Mouse (Mus musculus) c-Kit-negative CD71-positive TER-119-positive erythroid progenitor cells, embryonic 14.5 days (primary cell): ENCODE measurements around the gene Me1.

ENCODE experiments used
- DNase-seq: peaks from one replicate; pipeline ENCODE4 v3.0.0-alpha.2; 2013; ENCODE audit warnings: low read depth, low spot score

Me1 gene

DNA sequence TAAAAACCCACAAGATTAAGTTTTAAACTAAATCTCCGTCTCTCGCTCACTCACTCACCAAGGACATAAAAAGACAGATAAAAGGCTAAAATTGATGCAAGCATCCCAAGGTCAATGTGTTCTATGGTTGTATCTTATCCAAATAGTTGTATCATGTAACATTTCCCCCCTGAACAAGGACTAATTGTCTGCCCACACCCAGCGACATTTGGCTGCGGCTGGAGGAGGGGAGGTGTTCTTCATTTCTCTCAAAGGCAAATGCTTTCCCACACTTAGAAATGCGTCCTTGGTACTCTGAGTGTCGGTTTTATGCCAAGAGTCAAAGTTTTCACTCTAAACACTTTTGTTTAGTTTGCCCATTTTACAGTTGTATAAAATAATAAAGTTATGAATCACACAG, 13.2 kb upstream of the Me1 start:
- DNase-seq = no peak

DNA sequence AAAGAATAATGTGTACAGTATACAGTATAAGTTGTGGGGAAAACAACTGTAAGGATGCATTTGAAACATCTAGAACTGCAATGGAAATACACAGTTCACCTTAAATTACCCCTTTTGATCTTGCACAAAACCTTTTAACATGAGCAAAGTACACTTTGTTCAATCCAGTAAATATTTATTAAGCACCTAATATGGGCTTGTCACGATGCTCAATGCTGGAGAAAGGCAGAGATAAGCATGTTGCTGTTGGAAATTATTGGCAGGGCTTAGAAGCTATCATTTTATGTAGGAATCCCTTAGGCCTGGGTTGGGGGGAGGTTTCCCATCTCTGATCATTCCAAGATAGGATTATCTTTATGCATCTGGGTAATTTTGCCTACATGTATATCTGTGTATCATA, 11.7 kb upstream of the Me1 start:
- no peak for DNase-seq

DNA sequence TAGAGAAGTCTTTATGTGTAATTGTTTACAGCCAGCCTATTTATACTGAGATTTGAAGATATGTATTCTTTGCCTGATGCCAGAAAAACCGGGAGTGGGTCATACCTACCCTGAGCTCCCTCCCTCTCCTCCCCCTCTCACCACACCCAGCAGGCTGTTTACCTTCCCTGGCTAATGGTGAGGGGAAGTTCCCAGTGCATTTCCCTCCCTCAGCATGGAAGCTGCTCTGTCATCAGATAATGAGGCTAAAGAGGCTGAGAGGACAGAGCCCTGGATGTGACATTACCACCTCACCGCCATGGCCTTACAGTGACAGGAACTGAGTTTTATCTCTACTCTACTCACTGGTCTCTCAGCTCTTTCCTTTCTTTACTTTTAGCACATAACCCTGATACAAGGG, 6.1 kb upstream of the Me1 start:
- DNase-seq = no peak

DNA sequence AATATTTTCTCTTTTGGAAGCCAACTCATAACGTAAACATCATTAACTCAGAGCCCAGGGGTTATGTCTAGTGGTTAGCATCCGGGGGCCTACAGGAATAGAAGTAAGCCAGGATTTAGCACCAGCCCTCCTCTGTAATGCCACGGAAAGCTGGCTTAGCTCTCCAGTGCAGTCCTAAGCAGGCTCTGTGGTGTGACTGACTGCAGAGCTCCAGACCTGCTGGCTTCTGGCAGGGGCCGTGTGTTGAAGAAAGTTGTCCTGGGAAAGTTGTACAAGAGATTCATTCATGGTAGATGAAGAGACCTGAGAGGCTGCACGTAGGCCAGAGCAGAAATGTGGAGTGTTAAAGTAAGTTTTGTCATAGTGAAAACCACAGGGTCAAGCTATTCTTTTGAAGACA, 5.5 kb upstream of the Me1 start:
- no peak for DNase-seq

DNA sequence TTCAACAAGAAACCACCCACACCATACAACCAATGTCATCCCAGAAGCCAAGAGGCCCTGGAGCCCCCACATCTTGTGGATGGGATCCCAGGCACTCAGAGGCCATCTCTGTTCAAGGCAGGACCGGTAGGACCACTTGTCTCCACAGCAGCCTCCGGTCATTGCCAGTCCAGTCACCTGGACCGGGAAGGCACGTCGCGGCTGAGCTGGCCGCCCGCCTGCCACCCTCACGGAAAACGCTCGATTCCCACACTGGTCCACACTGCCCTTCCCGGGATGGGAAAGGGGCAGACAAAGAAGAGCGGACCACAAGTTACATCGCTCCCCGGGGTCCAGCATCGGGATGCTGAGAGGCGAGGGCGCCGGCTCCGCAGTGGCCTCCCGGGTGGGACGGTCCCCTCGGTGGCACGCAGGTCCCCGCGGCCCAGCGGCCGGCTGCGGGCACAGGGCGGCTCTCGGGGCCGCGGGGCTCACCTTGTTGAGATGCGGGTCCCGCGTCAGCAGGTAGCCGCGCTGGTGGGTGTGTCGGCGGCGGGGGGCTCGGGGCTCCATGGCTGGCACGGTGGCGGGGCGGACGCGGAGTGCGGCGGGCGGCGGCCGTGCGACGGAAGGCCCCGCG, 445 bp downstream of the Me1 start:
- no peak for DNase-seq

DNA sequence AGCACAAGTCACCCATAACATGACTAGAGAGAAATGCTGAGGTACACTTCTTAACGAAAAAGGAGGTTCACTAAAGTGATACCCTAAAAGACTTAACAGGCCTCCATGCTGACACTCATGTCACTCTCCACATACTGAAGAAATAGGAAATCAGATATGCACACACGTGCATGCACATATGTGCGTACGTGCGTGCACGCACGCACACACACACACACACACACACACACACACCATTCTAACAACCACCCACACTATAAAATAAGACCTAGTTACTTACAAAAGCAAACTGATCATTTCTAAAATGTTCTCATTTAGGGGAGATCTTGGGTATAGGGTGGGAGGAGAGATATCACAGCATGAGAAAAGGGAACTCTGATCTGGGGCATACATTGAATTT, 1.1 kb downstream of the Me1 start:
- no peak for DNase-seq

DNA sequence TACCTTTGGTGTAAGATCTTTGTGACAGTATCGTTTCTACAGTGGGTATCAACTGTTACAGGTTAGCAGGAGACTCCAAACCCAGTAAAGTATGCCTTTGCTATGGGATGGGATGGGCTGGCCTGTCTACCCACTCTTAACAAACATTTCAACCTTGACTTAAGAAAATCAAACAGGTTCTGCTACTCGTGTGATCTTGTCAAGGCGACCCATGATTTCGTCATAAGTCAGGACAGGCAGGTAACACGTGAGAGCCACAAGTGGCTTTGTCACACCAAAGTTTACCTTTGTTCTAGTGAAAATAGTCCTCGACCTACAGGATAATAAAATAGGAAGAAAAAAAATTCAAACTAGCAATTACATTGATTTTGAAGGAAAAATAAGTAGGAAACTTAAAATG, 1.8 kb downstream of the Me1 start:
- no peak for DNase-seq

DNA sequence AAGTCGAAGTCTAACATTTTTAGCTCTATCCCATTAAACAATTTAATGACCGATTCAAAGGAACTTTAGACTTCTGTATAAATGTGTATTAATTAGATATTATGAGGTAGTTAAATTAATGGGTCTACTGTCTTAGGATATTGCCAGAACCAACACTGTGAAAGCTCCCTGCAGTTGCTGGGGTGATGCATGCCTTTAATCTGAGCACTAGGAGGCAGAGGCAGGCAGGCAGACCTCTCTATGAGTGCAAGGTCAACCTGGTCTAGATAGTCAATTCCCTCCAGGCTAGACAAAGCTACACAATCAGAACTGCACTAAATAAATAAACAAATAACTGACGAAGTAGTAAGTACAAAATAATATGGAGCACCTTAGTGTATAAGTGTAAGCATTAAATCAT, 3.1 kb downstream of the Me1 start:
- no peak for DNase-seq

DNA sequence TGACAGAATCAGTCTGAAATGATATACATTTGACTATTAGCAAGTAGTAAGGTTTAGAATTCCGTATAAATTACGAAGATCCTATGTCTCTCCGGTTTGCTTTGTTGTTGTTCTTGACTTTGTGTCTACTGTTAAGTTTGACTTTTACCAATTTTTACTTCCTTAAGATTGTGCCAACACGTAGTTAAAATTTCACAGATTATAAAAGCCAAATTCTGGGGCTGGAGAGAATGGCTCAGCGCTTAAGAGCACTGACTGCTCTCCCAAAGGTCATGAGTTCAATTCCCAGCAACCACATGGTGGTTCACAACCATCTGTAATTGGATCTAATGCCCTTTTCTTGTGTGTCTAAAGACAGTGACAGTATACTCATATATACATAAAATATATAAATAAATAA, 3.5 kb downstream of the Me1 start:
- no peak for DNase-seq

DNA sequence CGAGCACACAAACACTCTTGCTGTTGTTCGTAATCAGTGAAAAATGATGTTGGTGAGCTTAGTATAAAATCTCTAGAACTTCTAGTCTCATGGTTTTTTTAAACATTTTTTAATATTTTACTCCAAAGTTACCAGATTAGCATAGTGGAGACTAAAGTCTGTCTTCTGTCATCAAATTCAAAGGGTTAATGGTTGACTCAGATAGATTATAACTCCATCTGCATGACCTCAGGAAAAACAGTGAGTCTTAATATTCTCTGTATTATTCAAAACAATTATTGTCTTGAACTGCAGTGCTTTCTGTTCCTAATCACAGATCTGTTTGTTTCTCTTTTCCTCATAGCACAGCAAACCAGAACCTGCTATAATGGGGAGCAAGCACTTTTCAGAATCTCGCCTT, 4.7 kb downstream of the Me1 start:
- DNase-seq = no peak

DNA sequence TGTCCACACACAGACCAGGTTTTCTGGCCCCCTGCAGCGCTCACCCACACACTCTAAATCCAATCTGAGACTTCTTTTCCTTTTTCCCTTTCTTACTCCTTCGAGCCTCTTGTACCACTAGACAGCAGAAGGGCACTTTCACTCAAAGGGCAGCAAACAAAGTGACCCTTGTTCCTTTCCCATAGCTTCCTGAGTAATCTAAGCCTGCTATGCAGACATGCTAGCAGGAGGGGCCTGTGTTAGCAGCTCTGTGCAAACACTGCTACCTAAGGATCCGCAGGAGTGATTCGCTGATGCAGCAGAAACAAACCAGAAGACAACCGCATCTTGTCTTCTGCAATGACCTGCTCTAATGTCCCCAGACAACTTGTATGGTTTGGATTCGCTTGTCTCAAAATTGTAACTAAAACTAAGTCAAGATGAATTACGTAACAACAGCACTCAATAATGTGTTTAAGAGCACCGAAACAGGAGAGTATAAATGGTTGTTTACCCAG, 12.0 kb downstream of the Me1 start:
- DNase-seq = no peak

DNA sequence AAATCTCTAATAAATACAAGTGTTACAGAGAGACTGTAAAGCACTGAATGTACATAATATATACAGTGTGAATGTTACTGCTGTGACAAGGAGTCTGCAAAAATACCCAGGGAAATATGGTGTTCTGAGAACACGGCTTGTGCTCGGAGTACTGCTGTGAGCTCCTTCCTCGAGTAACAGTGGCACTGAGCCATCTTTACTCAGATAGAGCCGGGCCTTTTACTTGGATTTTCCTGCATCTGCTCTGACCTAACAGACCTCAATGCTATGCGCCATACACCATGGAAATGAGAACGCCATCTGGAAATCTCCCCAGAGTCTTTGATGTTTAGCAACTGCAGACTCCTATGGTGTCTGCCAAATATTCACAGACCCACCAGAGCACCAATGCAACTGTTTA, 12.9 kb downstream of the Me1 start:
- DNase-seq = no peak

DNA sequence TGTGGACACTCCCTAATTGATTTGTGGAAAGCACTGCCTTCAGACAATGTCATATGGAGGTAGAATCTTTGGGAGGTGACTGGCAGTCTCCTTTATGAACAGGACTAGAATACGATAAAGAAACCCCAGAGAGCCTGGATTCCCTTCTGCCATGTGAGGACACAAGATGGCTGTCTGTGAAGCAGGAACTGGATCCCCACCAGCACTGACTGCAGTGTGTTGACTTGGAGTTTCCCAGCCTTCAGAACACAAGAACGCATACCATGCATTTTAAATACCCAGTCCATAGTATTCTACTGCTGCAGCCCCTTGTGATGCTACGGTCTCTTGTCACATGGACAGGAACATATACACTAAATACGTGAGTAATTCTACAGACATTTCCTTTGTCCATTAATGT, 13.5 kb downstream of the Me1 start:
- no peak for DNase-seq

DNA sequence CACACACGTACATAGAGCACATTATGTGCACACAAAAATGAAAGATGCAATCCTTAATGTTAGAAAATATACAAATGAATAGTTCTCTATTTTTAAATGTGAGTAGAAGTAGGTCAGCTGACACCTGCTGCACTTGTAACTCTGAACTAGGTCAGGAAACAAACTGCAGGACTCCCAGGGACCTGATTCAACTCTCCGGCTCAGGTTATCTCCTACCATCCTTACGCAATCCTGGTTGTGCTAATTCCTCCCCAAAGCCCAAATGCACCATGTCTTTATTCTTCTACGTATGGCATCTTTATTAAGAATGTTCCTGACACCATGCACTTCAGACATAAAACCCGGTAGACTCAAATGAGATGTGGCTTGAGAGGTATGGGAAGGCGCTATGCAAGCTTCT, 15.3 kb downstream of the Me1 start:
- DNase-seq = no peak

DNA sequence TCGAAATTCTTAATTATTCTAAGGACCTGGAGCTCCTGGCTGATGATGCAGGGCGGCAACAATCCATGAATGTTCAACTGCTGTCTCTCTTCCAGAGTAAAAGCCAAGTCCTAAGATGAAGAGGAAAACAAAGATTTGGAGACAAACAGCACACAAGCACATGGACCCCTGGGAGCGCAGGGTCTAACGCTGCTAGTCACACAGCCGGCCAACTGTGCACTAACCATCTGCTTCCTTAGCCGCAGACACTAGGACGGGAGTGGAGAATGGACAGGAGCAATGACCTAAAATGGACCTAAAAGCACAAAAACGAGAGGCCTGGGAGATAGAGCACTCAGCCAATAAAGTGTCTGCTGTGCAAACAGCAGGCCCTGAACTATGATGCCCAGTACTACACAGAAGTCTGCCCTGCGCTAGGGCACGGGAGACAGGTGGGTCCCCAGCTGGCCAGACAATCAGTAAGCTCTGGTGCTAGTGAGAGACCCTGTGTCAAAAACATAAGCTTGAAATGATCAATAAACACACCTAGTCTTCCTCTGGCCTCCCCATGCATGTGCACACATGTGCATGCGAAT, 15.8 kb downstream of the Me1 start:
- DNase-seq = no peak

DNA sequence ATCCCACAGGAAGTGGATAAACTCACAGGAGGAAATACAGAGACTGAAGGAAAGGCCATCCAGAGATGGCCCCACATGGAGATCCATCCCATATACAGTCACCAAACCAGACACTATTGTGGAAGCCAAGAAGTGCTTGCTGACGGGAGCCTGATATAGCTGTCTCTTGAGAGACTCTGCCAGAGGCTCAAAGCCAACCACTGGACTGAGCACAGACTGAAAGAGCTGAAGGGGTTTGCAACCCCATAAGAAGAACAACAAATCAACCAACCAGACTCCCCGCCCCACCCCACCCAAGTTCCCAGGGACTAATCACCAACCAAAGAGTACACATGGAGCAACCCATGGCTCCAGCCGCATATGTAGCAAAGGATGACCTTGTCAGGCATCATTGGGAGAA, 19.5 kb downstream of the Me1 start:
- DNase-seq = no peak

DNA sequence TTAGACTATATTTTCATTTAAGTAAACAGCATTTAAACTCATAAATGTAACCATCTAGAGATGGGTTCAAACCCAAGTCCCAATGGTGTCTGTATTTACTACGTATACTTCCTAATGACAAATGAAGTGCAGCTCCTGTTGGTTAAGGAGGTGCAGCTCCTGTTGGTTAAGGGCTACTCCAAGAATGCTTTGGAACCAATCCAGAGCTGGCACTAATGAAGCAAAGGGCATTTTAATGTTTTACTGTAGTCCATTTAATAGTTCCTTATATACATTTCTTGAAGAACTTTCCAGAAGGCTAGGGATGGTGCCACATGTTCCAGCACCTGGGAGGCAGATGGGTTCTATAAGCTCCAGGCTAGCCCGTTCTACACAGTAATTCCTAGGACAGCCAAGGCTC, 20.3 kb downstream of the Me1 start:
- DNase-seq = no peak

DNA sequence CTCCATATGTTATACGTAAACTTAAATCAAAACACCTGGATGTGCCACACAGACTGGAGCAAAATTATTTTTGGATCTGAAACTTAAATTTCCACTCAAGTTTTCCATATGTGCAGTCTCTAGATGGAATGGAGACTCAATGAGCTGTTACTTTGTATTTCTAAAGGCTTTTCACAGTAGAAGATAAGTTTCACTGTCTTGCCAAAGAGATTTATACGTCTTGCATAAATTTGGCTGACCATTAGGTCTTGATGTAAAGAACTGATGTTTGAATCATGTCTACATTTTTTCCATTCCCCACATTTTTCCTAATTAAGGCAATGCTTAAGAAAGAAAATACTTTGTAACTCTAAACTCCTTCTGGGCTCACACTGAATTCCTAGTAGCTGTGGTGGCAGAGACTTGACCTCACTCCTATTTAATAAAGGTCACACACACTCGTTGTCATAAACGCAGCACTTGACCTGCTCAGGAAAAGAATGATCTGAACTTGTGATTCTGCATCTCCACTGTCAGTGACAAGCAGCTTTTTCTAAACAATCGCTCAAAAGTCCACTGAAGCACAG, 22.8 kb downstream of the Me1 start:
- DNase-seq = no peak

DNA sequence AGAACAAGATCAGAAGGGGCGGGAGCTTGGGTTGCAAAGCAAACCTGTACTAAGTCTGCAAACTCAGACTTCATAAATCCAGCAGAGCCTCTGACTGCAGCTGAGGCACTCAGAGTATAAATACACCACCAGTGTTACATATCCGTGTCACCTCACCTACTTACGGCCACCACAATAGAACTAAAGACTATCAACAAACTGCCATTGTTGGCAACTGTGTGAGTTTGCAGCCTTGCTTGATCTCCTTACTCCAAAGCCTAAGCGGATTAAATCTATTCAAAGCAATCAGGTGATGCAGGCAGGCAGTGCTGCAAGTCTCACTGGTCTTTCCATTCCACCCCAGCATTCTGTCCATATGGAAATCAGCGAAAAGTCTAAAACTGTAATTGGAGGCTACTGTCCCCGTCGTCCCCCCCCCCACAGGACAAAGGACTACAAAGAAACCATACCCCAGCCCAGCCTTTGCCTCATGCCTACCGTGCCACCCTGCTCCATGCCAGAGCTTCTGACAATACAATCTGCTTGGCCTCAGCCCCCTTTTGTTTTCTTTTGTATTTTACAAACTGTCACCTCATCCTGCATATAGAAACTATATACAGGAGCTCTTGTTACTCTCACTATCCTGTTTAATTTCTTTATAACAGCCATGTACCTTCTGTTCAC, 27.0 kb downstream of the Me1 start:
- DNase-seq = no peak

DNA sequence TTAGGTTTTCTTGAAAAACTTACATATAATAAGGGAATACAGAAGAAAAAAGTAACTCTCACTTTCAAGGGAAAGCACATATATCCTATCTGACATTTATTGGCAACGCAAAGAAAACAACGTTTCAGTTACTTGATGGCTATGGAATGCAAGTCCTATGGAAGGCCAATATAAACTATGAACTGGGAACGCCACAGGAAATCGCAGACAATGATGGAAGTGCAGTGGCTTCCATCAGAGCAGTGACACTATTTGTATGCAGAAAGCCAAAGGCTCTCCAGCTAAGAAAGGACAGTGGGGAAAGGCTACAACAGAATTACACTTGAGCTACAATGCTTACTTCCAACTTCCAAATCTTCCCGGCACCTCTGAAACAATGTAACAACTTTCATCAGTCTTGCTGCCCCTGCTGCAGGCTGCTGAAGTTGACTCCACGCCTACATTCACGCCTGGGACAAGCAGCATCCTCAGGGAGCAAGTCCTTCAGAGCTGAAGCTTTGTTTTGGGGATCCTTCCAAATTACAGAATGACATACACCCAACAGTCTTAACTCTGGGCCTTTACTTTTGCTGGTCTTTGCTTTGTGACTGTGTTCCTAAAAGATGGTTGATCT, 28.5 kb downstream of the Me1 start:
- no peak for DNase-seq

DNA sequence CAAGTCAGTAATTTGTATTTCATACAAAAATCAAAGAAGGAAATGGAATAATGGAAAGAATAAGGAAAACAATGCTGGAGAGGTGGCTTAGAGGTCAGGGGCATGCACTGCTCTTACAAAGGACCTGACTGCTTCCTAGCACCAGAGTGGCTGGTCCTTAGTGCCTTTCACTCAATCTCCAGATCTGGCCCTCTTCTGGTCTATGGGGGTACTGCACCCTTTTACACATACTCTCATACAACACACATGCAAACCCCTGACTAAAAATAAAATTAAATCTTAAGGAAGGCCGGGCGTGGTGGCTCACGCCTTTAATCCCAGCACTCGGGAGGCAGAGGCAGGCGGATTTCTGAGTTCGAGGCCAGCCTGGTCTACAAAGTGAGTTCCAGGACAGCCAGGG, 34.1 kb downstream of the Me1 start:
- DNase-seq = peak; percentile 8

DNA sequence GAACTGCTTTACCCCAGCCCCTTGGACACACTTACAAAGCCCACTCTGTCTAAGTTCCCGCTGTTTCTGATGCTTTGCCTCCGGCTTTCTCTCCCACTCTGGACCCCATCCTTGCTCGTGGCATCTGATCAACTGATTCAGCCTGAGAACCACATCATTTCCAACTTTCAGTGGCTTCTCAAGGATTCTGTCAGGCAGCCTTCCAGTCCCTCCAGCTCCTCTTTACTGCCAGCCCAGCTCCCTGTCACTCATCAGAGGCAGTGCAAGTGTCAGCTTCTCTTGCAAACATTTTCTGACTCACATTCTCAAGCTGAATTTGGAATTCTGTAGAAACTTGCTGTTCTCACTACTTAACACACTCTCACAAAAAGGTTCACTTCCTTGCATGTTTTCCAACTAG, 34.5 kb downstream of the Me1 start:
- DNase-seq = no peak

DNA sequence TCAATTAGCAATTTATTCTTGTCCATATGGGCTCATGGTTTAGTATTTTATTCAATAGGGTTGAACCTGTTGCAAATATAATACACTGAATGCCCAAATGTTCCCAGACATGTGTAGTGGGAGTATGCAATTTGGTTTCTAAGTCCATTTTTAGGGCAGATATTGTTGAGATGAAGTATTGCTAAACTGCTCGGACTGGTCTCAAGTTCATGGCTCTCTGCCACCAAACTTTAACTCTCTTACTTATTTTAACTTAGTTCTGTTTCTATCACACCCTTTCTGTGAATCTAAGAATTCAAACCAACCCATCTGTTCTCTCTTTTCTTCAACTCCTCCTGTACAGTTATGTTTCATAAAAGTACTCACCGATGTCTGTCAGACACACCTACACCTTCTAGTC, 35.4 kb downstream of the Me1 start:
- no peak for DNase-seq
